ENCODE assay signal across 7 mouse cellular contexts in the genomic region with DNA sequence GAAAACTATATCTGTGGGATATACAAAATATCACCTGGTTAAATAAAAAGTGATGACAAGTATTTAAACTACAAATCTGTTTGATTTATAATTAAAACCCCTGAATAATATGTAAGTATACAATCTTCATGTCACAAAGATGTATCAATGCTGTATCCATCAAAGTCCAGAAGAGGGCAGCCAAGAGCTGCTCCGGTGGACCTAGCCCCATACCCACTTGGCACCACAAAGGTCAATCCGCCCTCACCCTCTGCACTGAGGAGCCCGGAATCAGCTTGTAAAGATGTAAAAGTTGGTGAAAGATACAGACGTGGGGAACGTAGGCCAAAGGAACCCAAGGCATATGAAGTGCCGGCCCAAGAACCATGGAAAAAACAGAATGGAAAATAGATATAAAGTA.
DNase-seq lines count a peak whose midpoint lies in the region; ATAC-seq and TF ChIP-seq lines count a peak whose summit lies in the region.

No protein-coding gene starts in this region.

- no peak overlapping the region for H3K4me3 ChIP-seq in ES-Bruce4 (ENCODE audit: low read depth, low read length)
- no peak overlapping the region for H3K4me3 ChIP-seq in cortical plate, adult 2 months (ENCODE audit: insufficient read depth, low read length)

- intact Hi-C loops in heart, postnatal 36 days (cut with DNase I), result loop anchor here (1.0 to 5.0 kb wide), 2 partner anchors 372 to 423 kb away; no protein-coding TSS in a partner anchor

- no peaks in the 10 kb centered on the region for H3K36me3 ChIP-seq in ES-Bruce4 (ENCODE audit: control insufficient read depth, insufficient read depth, low read length, poor library complexity, severe bottlenecking)

- TF ChIP-seq CTCF in ES-Bruce4 (IDR thresholded peaks at IDR 0.05; ENCODE audit: low read depth, low read length), result peak; percentile 75
- peak; percentile 77 for TF ChIP-seq CTCF in cortical plate, adult 2 months (IDR thresholded peaks at IDR 0.05; ENCODE audit: extremely low read depth, insufficient read depth, low read length)

- DNase-seq in heart, postnatal 36 days, result peak; percentile 22 to 38
- peak; percentile 58 to 71 for DNase-seq in kidney, postnatal 4 days
- DNase-seq in lung, postnatal 36 days, result peak; percentile 50
- peak; percentile 53 for DNase-seq in retina, postnatal 7 days (ENCODE audit: low read depth, low spot score)

- no peak overlapping the region for H3K27ac ChIP-seq in ES-Bruce4 (ENCODE audit: insufficient read depth, low read length)
- no peak overlapping the region for H3K27ac ChIP-seq in cortical plate, adult 2 months (ENCODE audit: insufficient read depth, low read length)

- no peak overlapping the region for H3K9ac ChIP-seq in ES-Bruce4 (ENCODE audit: low read depth, poor library complexity, severe bottlenecking)

- no peaks in the 10 kb centered on the region for H3K27me3 ChIP-seq in ES-Bruce4 (ENCODE audit: control insufficient read depth, insufficient read depth, low read length, poor library complexity, severe bottlenecking)

- H3K9me3 ChIP-seq in ES-Bruce4 (replicated peaks; ENCODE audit: control insufficient read depth, insufficient read depth, low read length, poor library complexity, severe bottlenecking), result no peaks in the 10 kb centered on the region

- H3K4me1 ChIP-seq in ES-Bruce4 (ENCODE audit: control insufficient read depth, insufficient read depth, low read length), result no peaks in the 10 kb centered on the region
- H3K4me1 ChIP-seq in cortical plate, adult 2 months (ENCODE audit: control insufficient read depth, insufficient read depth, low read length), result no peaks in the 10 kb centered on the region

- no peak for TF ChIP-seq POLR2A in ES-Bruce4 (IDR thresholded peaks at IDR 0.05; ENCODE audit: insufficient read depth, low read length)
- TF ChIP-seq POLR2A in cortical plate, adult 2 months (IDR thresholded peaks at IDR 0.05; ENCODE audit: extremely low read depth, insufficient read depth, low read length), result no peak

- no peak for TF ChIP-seq EP300 in ES-Bruce4 (IDR thresholded peaks at IDR 0.05; ENCODE audit: insufficient read depth, low read depth, low read length)

- ATAC-seq in activated CD4-positive, CD25-positive, alpha-beta regulatory T cell, adult 4 months, result peak; percentile 71
